Mouse (Mus musculus) intestine, embryonic 14.5 days (tissue): ENCODE measurements around the gene Slc12a7. TPM values are rescaled to one million over a fixed set of nuclear protein-coding genes. Genes with fewer than 3 reads are reported as not detected.
A peak's percentile ranks its signal among the peaks of the same experiment; 100 is the strongest.

Source experiments
- ATAC-seq: fragments of 200-750 bp; cut with Nextera tagmentation; replicated peaks from 2 replicates; pipeline ENCODE4 v1.8.0; 2017; ENCODE audit warnings: low read depth, moderate number of reproducible peaks, moderate TSS enrichment, moderate library complexity; ENCODE audit not compliant: low FRiP score, low TSS enrichment
- DNase-seq: peaks from one replicate; pipeline ENCODE4 v3.0.0-alpha.2; 2018; ENCODE audit warnings: low spot score
- H3K27ac ChIP-seq: fragments of 300-500 bp; sonication (generic); 2 replicates; pipeline ENCODE4 v1.5.1; 2014; ENCODE audit warnings: low read depth, mild to moderate bottlenecking, control low read depth
- H3K27me3 ChIP-seq: fragments of 300-500 bp; sonication (generic); replicated peaks from 2 replicates; pipeline ENCODE4 v1.6.1; 2014; ENCODE audit warnings: low read length, control low read depth; ENCODE audit not compliant: control insufficient read depth, insufficient read depth
- H3K36me3 ChIP-seq: fragments of 300-500 bp; sonication (generic); 2 replicates; pipeline ENCODE4 v1.6.1; 2014; ENCODE audit warnings: low read length, control low read depth; ENCODE audit not compliant: control insufficient read depth, insufficient read depth
- H3K4me1 ChIP-seq: fragments of 300-500 bp; sonication (generic); replicated peaks from 2 replicates; pipeline ENCODE4 v1.6.1; 2014; ENCODE audit warnings: low read length, control low read depth, mixed read lengths; ENCODE audit not compliant: control insufficient read depth, insufficient read depth
- H3K4me2 ChIP-seq: fragments of 300-500 bp; sonication (generic); 2 replicates; pipeline ENCODE4 v1.6.1; 2014; ENCODE audit warnings: low read length
- H3K4me3 ChIP-seq: fragments of 300-500 bp; sonication (generic); 2 replicates; pipeline ENCODE4 v1.5.1; 2014; ENCODE audit warnings: low read depth, low read length, control low read depth, mixed read lengths
- H3K9ac ChIP-seq: fragments of 300-500 bp; sonication (generic); 2 replicates; pipeline ENCODE4 v1.6.1; 2014; ENCODE audit warnings: mild to moderate bottlenecking, low read length
- H3K9me3 ChIP-seq: fragments of 300-500 bp; sonication (generic); 2 replicates; pipeline ENCODE4 v1.6.1; 2016; ENCODE audit warnings: low read length, control low read depth; ENCODE audit not compliant: control insufficient read depth
- WGBS: fragments of 180-500 bp; shearing (Covaris S2); extraction: QIAGEN DNeasy Blood & Tissue Kit; methylation state at CpG from one replicate; pipeline ENCODE4 v1.1.7; 2014; 5-methylcytosine and 5-hydroxymethylcytosine counted together
- polyA plus RNA-seq: library from polyadenylated mRNA; unstranded; fragments of >200 nt; fragmentation: Nextera tagmentation; extraction: Ambion mirVana; gene quantifications from 2 replicates; pipeline ENCODE4 v1.2.1, GENCODE M21; 2014

The Slc12a7 gene
- 32.8 and 33.1 TPM in 2 replicates for polyA plus RNA-seq

- Histone ChIP-seq H3K4me1 (peaks cover 7% of the 10 kb centered on the region), H3K27ac (no peak within 1 kb of the TSS), H3K27me3 (peaks cover 4% of the 10 kb centered on the region), H3K36me3 (no peaks in the 10 kb centered on the region), H3K4me2 (peak within 1 kb of the TSS; percentile 68), H3K4me3 (peak within 1 kb of the TSS; percentile 27), H3K9me3 (no peaks in the 10 kb centered on the region), H3K9ac (no peak within 1 kb of the TSS)
- DNase-seq = no peak
- ATAC-seq = peak; percentile 54
- WGBS = 5% methylated on average over 48 of the region's 48 CpGs
These were observed at the start of gene Slc12a7 for GRCm38 (mm10) chr13:73732742-73733700. Gene Slc12a7, plus strand, starts transcription at chr13:73733094.

- WGBS = 89% methylated on average over 11 of the region's 11 CpGs
- Histone ChIP-seq H3K27me3 (no peaks in the 10 kb centered on the region), H3K36me3 (no peaks in the 10 kb centered on the region), H3K27ac (no peak overlapping the region), H3K9me3 (no peaks in the 10 kb centered on the region), H3K4me3 (no peak overlapping the region), H3K9ac (no peak overlapping the region), H3K4me1 (no peaks in the 10 kb centered on the region), H3K4me2 (no peak overlapping the region)
- no peak for DNase-seq
- ATAC-seq = no peak
These were observed 49.2 kb upstream of the Slc12a7 start for GRCm38 (mm10) chr13:73683682-73684081.

GRCm38 (mm10) chr13:73684412-73684811 is 48.5 kb upstream of the Slc12a7 start:
- no peak for ATAC-seq
- Histone ChIP-seq H3K36me3 (no peaks in the 10 kb centered on the region), H3K9me3 (no peaks in the 10 kb centered on the region), H3K27ac (no peak overlapping the region), H3K4me2 (no peak overlapping the region), H3K9ac (no peak overlapping the region), H3K27me3 (no peaks in the 10 kb centered on the region), H3K4me1 (no peaks in the 10 kb centered on the region), H3K4me3 (no peak overlapping the region)
- DNase-seq = no peak
- 80% methylated on average over 1 of the region's 1 CpGs for WGBS

- H3K4me2 ChIP-seq = no peak overlapping the region
- ATAC-seq = no peak
- no peaks in the 10 kb centered on the region for H3K9me3 ChIP-seq
- H3K4me1 ChIP-seq = no peaks in the 10 kb centered on the region
- WGBS = 78% methylated on average over 6 of the region's 6 CpGs
- H3K36me3 ChIP-seq = no peaks in the 10 kb centered on the region
- no peak overlapping the region for H3K9ac ChIP-seq
- no peak for DNase-seq
- no peaks in the 10 kb centered on the region for H3K27me3 ChIP-seq
- no peak overlapping the region for H3K27ac ChIP-seq
- H3K4me3 ChIP-seq = no peak overlapping the region
These were observed 47.4 kb upstream of the Slc12a7 start for GRCm38 (mm10) chr13:73685502-73685901.

GRCm38 (mm10) chr13:73687601-73688000 is 45.3 kb upstream of the Slc12a7 start:
- no peaks in the 10 kb centered on the region for H3K9me3 ChIP-seq
- no peaks in the 10 kb centered on the region for H3K36me3 ChIP-seq
- WGBS = 67% methylated on average over 3 of the region's 3 CpGs
- H3K27me3 ChIP-seq = no peaks in the 10 kb centered on the region
- H3K4me2 ChIP-seq = no peak overlapping the region
- H3K4me3 ChIP-seq = no peak overlapping the region
- no peaks in the 10 kb centered on the region for H3K4me1 ChIP-seq
- ATAC-seq = no peak
- DNase-seq = no peak
- no peak overlapping the region for H3K9ac ChIP-seq
- H3K27ac ChIP-seq = no peak overlapping the region

- Histone ChIP-seq H3K9ac (no peak overlapping the region), H3K27me3 (no peaks in the 10 kb centered on the region), H3K27ac (no peak overlapping the region), H3K4me3 (no peak overlapping the region), H3K4me2 (no peak overlapping the region), H3K4me1 (no peaks in the 10 kb centered on the region), H3K9me3 (no peaks in the 10 kb centered on the region), H3K36me3 (no peaks in the 10 kb centered on the region)
- ATAC-seq (no peak), DNase-seq (no peak)
- 80% methylated on average over 4 of the region's 4 CpGs for WGBS
These were observed 44.0 kb upstream of the Slc12a7 start for GRCm38 (mm10) chr13:73688934-73689333.

- ATAC-seq (peak; percentile 75; the same call in 1 of the 2 replicates), DNase-seq (peak; percentile 77)
- Histone ChIP-seq H3K27me3 (no peaks in the 10 kb centered on the region), H3K4me1 (no peaks in the 10 kb centered on the region), H3K27ac (no peak overlapping the region), H3K9ac (no peak overlapping the region), H3K4me3 (no peak overlapping the region), H3K36me3 (no peaks in the 10 kb centered on the region), H3K9me3 (no peaks in the 10 kb centered on the region), H3K4me2 (no peak overlapping the region)
- WGBS = 27% methylated on average over 10 of the region's 10 CpGs
These were observed 40.5 kb upstream of the Slc12a7 start for GRCm38 (mm10) chr13:73692249-73692868.

GRCm38 (mm10) chr13:73693333-73693732 is 39.6 kb upstream of the Slc12a7 start:
- no peak overlapping the region for H3K9ac ChIP-seq
- no peaks in the 10 kb centered on the region for H3K27me3 ChIP-seq
- H3K9me3 ChIP-seq = no peaks in the 10 kb centered on the region
- H3K36me3 ChIP-seq = no peaks in the 10 kb centered on the region
- H3K4me1 ChIP-seq = no peaks in the 10 kb centered on the region
- WGBS = 66% methylated on average over 2 of the region's 2 CpGs
- no peak overlapping the region for H3K4me2 ChIP-seq
- ATAC-seq (no peak), DNase-seq (no peak)
- H3K4me3 ChIP-seq = no peak overlapping the region
- H3K27ac ChIP-seq = no peak overlapping the region
